Comparison of ENCODE assay signal across 16 mouse cellular contexts in genomic region chr16:18551604-18552003, GRCm38 (mm10). TPM values are rescaled to one million over a fixed set of nuclear protein-coding genes. Genes with fewer than 3 reads are reported as not detected.
DNase-seq lines count a peak whose midpoint lies in the region; ATAC-seq and TF ChIP-seq lines count a peak whose summit lies in the region.
"Had no signal": no experiment of that assay in that cellular context is flagged by ENCODE, and none has a peak within 500 bp of the region (broad histone marks: within the 10 kb centered on the region; RNA-seq: fewer than 3 reads in every experiment).

No protein-coding gene starts in this region.

- no peak for TF ChIP-seq CTCF in kidney, postnatal 0 days (IDR thresholded peaks at IDR 0.05; ENCODE audit: low read depth)

- DNase-seq in heart, adult 11 months, result peak; percentile 83
- no peak for DNase-seq in heart, postnatal 14 days
- peak; percentile 33 for DNase-seq in kidney, postnatal 0 days (ENCODE audit: low spot score)
- no peak for DNase-seq in kidney, adult 11 months
- DNase-seq in embryo, embryonic 10 days (ENCODE audit: low spot score), result peak; percentile 86
- DNase-seq in limb, embryonic 10.5 days (ENCODE audit: low spot score), result peak; percentile 48
- DNase-seq in left cerebral cortex, postnatal 25 days (ENCODE audit: low spot score in 2 of 2), result no peak
- DNase-seq: adrenal gland, postnatal 25 days; cerebellum, adult 8-10 months; layer of hippocampus, adult 9-11 months; right cerebral cortex, adult 18-20 months had no signal

- H3K36me3 ChIP-seq in kidney, postnatal 0 days (ENCODE audit: insufficient read depth, low read length), result no peaks in the 10 kb centered on the region
- H3K36me3 ChIP-seq in limb, embryonic 10.5 days, result no peaks in the 10 kb centered on the region

- no peak overlapping the region for H3K4me2 ChIP-seq in kidney, postnatal 0 days (ENCODE audit: low read length)
- H3K4me2 ChIP-seq: liver, embryonic 11.5 days had no signal

- no peak for ATAC-seq in kidney, postnatal 0 days (replicated peaks; ENCODE audit: low FRiP score, low read depth)
- ATAC-seq in monocyte, adult 5-6 weeks (replicated peaks; ENCODE audit: insufficient number of reproducible peaks, low FRiP score, low TSS enrichment, poor library complexity, severe bottlenecking), result no peak
- ATAC-seq: inflammation-experienced regulatory T-cells, adult 6 months had no signal

- no peaks in the 10 kb centered on the region for H3K9me3 ChIP-seq in kidney, postnatal 0 days (replicated peaks; ENCODE audit: low read length)
- no peaks in the 10 kb centered on the region for H3K9me3 ChIP-seq in limb, embryonic 10.5 days (replicated peaks)

- H3K4me1 ChIP-seq in kidney, postnatal 0 days (replicated peaks; ENCODE audit: insufficient read depth, low read length), result no peaks in the 10 kb centered on the region; the same call in 1 of the 2 replicates
- peaks cover 61% of the 10 kb centered on the region for H3K4me1 ChIP-seq in limb, embryonic 10.5 days

- WGBS in kidney, postnatal 0 days, result 24% methylated on average over 9 of the region's 9 CpGs
- WGBS in limb, embryonic 10.5 days, result 16% methylated on average over 9 of the region's 9 CpGs

- intact Hi-C loops in heart, postnatal 14 days (cut with DNase I), result no loop called here
- intact Hi-C loops in left cerebral cortex, postnatal 25 days (cut with DNase I), result no loop called here

- no peak overlapping the region for H3K4me3 ChIP-seq in kidney, postnatal 0 days (replicated peaks; ENCODE audit: low read depth, low read length)
- no peak overlapping the region for H3K4me3 ChIP-seq in limb, embryonic 10.5 days

- no peak overlapping the region for H3K9ac ChIP-seq in kidney, postnatal 0 days (ENCODE audit: low read depth, low read length)

- no peak overlapping the region for H3K27ac ChIP-seq in kidney, postnatal 0 days
- H3K27ac ChIP-seq in limb, embryonic 10.5 days, result peak overlapping the region; percentile 90

- H3K27me3 ChIP-seq in kidney, postnatal 0 days (ENCODE audit: insufficient read depth, low read length), result no peaks in the 10 kb centered on the region
- H3K27me3 ChIP-seq in limb, embryonic 10.5 days (ENCODE audit: low read depth, poor library complexity, severe bottlenecking), result peaks cover 8% of the 10 kb centered on the region; the same call in 1 of the 2 replicates

RNA-seq across cellular contexts. Expression of gene Tbx1, which starts 38.9 kb away (rescaled TPM):
- under 1 TPM; 0.48 to 0.76 TPM for total RNA-seq in heart, postnatal 14 days (2021)
- 0.23 and 0.32 TPM in 2 replicates for polyA plus RNA-seq in kidney, postnatal 0 days (2015; fragmentation: Nextera tagmentation; extraction: Ambion mirVana)
- polyA plus RNA-seq in limb, embryonic 10.5 days (2016; fragmentation: Nextera tagmentation; extraction: Ambion mirVana), result 1.1 and 1.7 TPM in 2 replicates
- 1 to 10 TPM in 1 of 2 experiments, under 1 TPM in 1; 0.96 to 1.5 TPM for total RNA-seq in left cerebral cortex, postnatal 25 days (2021)
- total RNA-seq in monocyte, adult 5-6 weeks (2017), result not detected in 3 replicates
- total RNA-seq: adrenal gland, postnatal 25 days; megakaryocyte progenitor cell, adult 5-6 weeks; neutrophil, adult 5-6 weeks had no signal
- polyA plus RNA-seq: inflammation-experienced regulatory T-cells, adult 6 months had no signal

RNA-seq across cellular contexts. Expression of gene Rtl10, which starts 52.9 kb away (rescaled TPM):
- total RNA-seq in heart, postnatal 14 days (2021), result 1 to 10 TPM; 2.5 to 4.3 TPM
- 2.2 and 3.0 TPM in 2 replicates for polyA plus RNA-seq in kidney, postnatal 0 days (2015; fragmentation: Nextera tagmentation; extraction: Ambion mirVana)
- 2.5 and 2.8 TPM in 2 replicates for polyA plus RNA-seq in limb, embryonic 10.5 days (2016; fragmentation: Nextera tagmentation; extraction: Ambion mirVana)
- total RNA-seq in left cerebral cortex, postnatal 25 days (2021), result 1 to 10 TPM; 7.4 to 7.6 TPM
- total RNA-seq in monocyte, adult 5-6 weeks (2017), result 2.0 TPM in 1 of 3 replicates, not detected in the others

RNA-seq across cellular contexts. Expression of gene Gnb1l, which starts 53.1 kb away (rescaled TPM):
- total RNA-seq in heart, postnatal 14 days (2021), result 1 to 10 TPM; 4.5 to 6.4 TPM
- 12.9 and 16.1 TPM in 2 replicates for polyA plus RNA-seq in kidney, postnatal 0 days (2015; fragmentation: Nextera tagmentation; extraction: Ambion mirVana)
- polyA plus RNA-seq in limb, embryonic 10.5 days (2016; fragmentation: Nextera tagmentation; extraction: Ambion mirVana), result 15.3 and 18.4 TPM in 2 replicates
- total RNA-seq in left cerebral cortex, postnatal 25 days (2021), result 1 to 10 TPM; 6.0 to 6.7 TPM
- 0.85 to 1.4 TPM (median 1.2 TPM) in 3 replicates for total RNA-seq in monocyte, adult 5-6 weeks (2017)

Comparison
In these comparisons a context has a peak if more than half of its experiments do, and no peak if none do; other contexts are left out.
1. DNase-seq: peak in heart, adult 11 months (single experiment), kidney, postnatal 0 days (single experiment), embryo, embryonic 10 days (single experiment) and limb, embryonic 10.5 days (single experiment); none in heart, postnatal 14 days (0 of 2), kidney, adult 11 months (single experiment) and left cerebral cortex, postnatal 25 days (0 of 2).